Mouse (Mus musculus) hindbrain, embryonic 14.5 days (tissue): Measurements from ENCODE around the gene Ercc8. TPM values are rescaled to one million over a fixed set of nuclear protein-coding genes. Genes with fewer than 3 reads are reported as not detected.

ENCODE experiments used
- ATAC-seq: fragments of 200-750 bp; cut with Nextera tagmentation; 2 replicates; pipeline ENCODE4 v1.8.0; 2017; ENCODE audit warnings: moderate number of reproducible peaks, mild to moderate bottlenecking, moderate TSS enrichment, moderate library complexity; ENCODE audit not compliant: low FRiP score
- DNase-seq: peaks from one replicate; pipeline ENCODE4 v3.0.0-alpha.2; 2015; ENCODE audit warnings: low spot score
- H3K27ac ChIP-seq: fragments of 300-500 bp; sonication (generic); 2 replicates; pipeline ENCODE4 v1.5.1; 2014; ENCODE audit warnings: mild to moderate bottlenecking, moderate library complexity
- H3K27me3 ChIP-seq: fragments of 300-500 bp; sonication (generic); 2 replicates; pipeline ENCODE4 v1.6.1; 2014; ENCODE audit warnings: mild to moderate bottlenecking, low read length, mixed read lengths; ENCODE audit not compliant: control insufficient read depth, insufficient read depth
- H3K36me3 ChIP-seq: fragments of 300-500 bp; sonication (generic); replicated peaks from 2 replicates; pipeline ENCODE4 v1.6.1; 2014; ENCODE audit not compliant: control insufficient read depth, insufficient read depth
- H3K4me1 ChIP-seq: fragments of 300-500 bp; sonication (generic); replicated peaks from 2 replicates; pipeline ENCODE4 v1.6.1; 2014; ENCODE audit warnings: antibody characterized with exemption, low read length, mixed read lengths; ENCODE audit not compliant: control insufficient read depth, insufficient read depth
- H3K4me2 ChIP-seq: fragments of 300-500 bp; sonication (generic); replicated peaks from 2 replicates; pipeline ENCODE4 v1.6.1; 2014; ENCODE audit warnings: mild to moderate bottlenecking, moderate library complexity
- H3K4me3 ChIP-seq: fragments of 300-500 bp; sonication (generic); replicated peaks from 2 replicates; pipeline ENCODE4 v1.5.1; 2014; ENCODE audit warnings: mild to moderate bottlenecking, low read length
- H3K9ac ChIP-seq: fragments of 300-500 bp; sonication (generic); 2 replicates; pipeline ENCODE4 v1.6.1; 2014
- H3K9me3 ChIP-seq: fragments of 300-500 bp; sonication (generic); 2 replicates; pipeline ENCODE4 v1.6.1; 2016; ENCODE audit warnings: low read length; ENCODE audit not compliant: control insufficient read depth
- WGBS: fragments of 180-500 bp; shearing (Covaris S2); extraction: QIAGEN DNeasy Blood & Tissue Kit; methylation state at CpG from one replicate; pipeline ENCODE4 v1.1.7; 2014; 5-methylcytosine and 5-hydroxymethylcytosine counted together
- polyA plus RNA-seq: library from polyadenylated mRNA; unstranded; fragments of >200 nt; fragmentation: Nextera tagmentation; extraction: Ambion mirVana; gene quantifications from 2 replicates; pipeline ENCODE4 v1.2.1, GENCODE M21; 2014

Ercc8 gene
- polyA plus RNA-seq, 1 experiment from 2014 or later, result 30.8 TPM

DNA sequence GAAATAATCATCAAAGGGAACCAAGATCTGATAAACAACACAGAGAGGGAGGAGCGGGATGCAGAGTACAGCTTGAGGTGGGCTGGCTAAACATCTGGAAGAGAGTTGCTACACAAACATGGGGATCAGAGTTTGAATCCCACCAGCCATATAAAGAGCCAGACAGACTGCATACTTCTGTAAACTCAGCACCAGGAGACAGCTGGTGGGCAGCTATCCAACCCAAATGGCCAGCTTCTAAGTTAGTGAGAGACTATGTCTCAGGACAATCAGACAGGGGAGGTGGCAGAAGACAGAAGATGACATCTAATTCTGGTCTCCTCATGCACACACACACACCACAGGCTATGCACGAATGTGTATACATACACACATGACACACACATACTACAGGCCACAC is 32.3 kb upstream of the Ercc8 start:
- no peak for DNase-seq
- Histone ChIP-seq H3K36me3 (no peaks in the 10 kb centered on the region), H3K9me3 (no peaks in the 10 kb centered on the region), H3K27me3 (no peaks in the 10 kb centered on the region), H3K27ac (no peak overlapping the region), H3K4me3 (no peak overlapping the region), H3K9ac (no peak overlapping the region), H3K4me1 (peaks cover 11% of the 10 kb centered on the region), H3K4me2 (no peak overlapping the region)
- WGBS, result 94% methylated on average over 2 of the region's 2 CpGs
- ATAC-seq, result no peak

DNA sequence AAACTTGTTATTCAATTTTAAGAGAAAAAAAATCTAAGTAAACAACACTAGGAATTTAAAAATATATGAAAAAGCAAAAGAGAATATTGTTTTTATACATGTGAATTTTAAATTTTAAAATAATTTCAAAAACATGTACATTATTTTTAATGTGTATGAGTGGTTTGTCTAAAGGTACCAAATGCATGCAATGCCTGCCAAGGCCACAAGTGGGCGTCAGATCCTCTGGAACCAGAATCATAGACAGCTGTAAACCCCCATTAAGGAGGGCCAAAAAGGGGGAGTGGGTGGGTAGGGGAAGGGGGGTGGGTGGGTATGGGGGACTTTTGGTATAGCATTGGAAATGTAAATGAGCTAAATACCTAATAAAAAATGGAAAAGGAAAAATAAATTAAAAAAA is 31.4 kb upstream of the Ercc8 start:
- Histone ChIP-seq H3K4me3 (no peak overlapping the region), H3K9ac (no peak overlapping the region), H3K4me1 (peaks cover 11% of the 10 kb centered on the region), H3K27me3 (no peaks in the 10 kb centered on the region), H3K4me2 (no peak overlapping the region), H3K9me3 (no peaks in the 10 kb centered on the region), H3K27ac (no peak overlapping the region), H3K36me3 (no peaks in the 10 kb centered on the region)
- 8% methylated on average over 1 of the region's 1 CpGs for WGBS
- DNase-seq (peak; percentile 61), ATAC-seq (no peak)

DNA sequence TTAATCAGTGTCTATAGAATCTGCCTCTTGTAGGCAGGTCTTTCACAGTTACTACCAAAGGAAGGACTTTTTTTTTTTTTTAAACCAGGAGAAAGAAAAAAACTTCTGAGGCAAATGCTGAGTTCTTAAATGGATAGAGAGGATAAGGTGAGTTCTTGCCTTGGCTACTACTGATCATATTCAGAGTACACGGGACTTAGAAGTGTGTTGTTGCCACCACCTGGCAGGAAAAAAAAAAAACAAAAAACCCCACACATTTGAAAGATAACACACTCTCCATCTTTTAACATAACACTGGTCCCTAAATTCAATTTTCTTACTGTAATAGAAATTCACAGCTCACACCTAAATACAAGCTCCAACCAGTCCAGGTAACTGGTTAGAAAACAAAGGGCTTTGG is 30.6 kb upstream of the Ercc8 start:
- 78% methylated on average over 1 of the region's 1 CpGs for WGBS

DNA sequence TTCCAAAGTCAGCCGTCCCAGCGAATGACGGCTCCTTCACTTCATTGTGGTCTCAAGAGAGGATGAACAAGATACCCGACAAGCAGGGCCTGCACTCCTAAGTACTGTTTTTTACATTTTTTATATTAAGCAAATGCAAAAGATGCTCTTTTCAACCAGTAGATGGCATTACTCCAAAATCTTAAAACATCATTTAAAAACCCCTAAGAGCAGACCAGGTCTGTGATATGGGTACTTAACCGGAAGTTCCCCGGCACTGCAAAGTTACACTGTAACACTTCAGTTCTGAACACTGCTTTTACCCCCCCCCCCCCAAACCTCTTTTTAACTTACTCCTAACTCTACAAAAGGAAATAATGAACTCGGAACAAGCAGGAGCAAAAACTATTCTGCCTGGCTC is 29.5 kb upstream of the Ercc8 start:
- ATAC-seq (no peak), DNase-seq (no peak)
- Histone ChIP-seq H3K9me3 (no peaks in the 10 kb centered on the region), H3K4me1 (no peaks in the 10 kb centered on the region), H3K36me3 (no peaks in the 10 kb centered on the region), H3K27ac (no peak overlapping the region), H3K9ac (no peak overlapping the region), H3K4me2 (no peak overlapping the region), H3K4me3 (no peak overlapping the region), H3K27me3 (no peaks in the 10 kb centered on the region)
- 60% methylated on average over 7 of the region's 7 CpGs for WGBS

More for the DNA sequence above, 30.6 kb upstream of the Ercc8 start:
- DNase-seq, result no peak
- ATAC-seq, result no peak
- H3K9ac ChIP-seq, result no peak overlapping the region
- H3K4me1 ChIP-seq, result peaks cover 7% of the 10 kb centered on the region
- H3K9me3 ChIP-seq, result no peaks in the 10 kb centered on the region
- H3K36me3 ChIP-seq, result no peaks in the 10 kb centered on the region
- H3K27me3 ChIP-seq, result no peaks in the 10 kb centered on the region
- H3K4me2 ChIP-seq, result no peak overlapping the region
- no peak overlapping the region for H3K4me3 ChIP-seq
- H3K27ac ChIP-seq, result no peak overlapping the region

DNA sequence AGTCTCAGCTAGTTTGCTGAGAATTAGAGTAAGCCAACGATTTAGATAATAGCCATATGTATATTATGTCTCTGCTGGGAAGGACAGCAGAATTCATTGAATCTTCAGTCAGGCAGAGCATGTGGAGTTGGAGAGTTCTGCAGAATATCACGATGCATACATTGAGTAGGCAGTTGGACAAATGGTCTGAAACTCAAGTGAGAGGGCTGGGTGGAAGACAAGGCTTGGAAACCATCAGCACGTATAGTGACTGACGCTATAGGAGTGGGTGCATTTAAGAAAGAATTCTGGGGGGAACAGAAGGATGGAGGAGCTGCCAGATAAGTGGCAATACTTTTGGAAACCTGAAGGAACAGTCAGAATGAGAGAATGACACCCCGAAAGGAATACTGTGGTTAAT is 27.8 kb upstream of the Ercc8 start:
- ATAC-seq, result no peak
- Histone ChIP-seq H3K4me3 (no peak overlapping the region), H3K36me3 (no peaks in the 10 kb centered on the region), H3K9me3 (no peaks in the 10 kb centered on the region), H3K27me3 (no peaks in the 10 kb centered on the region), H3K4me2 (no peak overlapping the region), H3K4me1 (no peaks in the 10 kb centered on the region), H3K9ac (no peak overlapping the region), H3K27ac (no peak overlapping the region)
- 93% methylated on average over 5 of the region's 5 CpGs for whole genome bisulfite sequencing
- DNase-seq, result no peak

DNA sequence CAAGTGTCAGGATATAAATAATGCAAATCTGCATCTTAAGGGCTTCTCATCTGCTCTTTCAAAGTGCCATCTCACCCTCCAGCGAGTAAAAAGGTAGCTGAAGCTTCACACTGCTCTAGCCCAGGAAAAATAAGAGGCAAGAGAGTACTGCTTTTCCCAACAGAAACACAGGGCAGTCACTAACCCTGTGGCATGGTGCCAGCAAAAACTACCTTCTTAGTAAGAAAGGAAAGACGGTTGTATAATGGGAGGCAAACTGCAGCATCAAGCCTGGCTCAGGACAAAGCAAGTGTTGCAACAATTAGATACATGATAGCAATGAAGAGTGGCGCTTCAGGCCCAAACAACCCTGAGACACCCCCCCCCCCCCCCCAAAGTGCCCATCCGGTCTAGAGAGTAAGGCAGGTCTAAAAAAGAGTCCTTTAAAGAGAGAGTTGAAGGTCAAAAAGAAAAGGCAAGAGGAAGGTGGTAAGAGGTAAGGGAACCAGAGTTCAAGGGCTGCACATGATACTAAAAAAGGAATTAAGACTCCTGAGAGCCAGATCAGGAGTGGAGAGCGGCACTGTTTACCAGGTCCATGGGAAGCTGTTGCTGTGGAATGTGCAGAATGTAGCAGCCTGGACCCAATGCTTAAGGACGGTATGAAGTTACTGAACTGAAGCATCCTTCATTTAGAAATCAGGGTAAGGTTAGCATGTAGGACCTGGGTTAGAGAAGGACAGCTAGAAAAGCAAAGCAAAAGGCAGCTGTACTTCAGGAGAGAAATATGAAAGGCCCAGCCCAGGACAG is 26.3 kb upstream of the Ercc8 start:
- H3K4me2 ChIP-seq, result no peak overlapping the region
- H3K36me3 ChIP-seq, result no peaks in the 10 kb centered on the region
- no peak overlapping the region for H3K9ac ChIP-seq
- DNase-seq (no peak), ATAC-seq (no peak)
- WGBS, result 75% methylated on average over 6 of the region's 6 CpGs
- no peaks in the 10 kb centered on the region for H3K27me3 ChIP-seq
- no peak overlapping the region for H3K27ac ChIP-seq
- H3K4me3 ChIP-seq, result no peak overlapping the region
- no peaks in the 10 kb centered on the region for H3K9me3 ChIP-seq
- H3K4me1 ChIP-seq, result no peaks in the 10 kb centered on the region

DNA sequence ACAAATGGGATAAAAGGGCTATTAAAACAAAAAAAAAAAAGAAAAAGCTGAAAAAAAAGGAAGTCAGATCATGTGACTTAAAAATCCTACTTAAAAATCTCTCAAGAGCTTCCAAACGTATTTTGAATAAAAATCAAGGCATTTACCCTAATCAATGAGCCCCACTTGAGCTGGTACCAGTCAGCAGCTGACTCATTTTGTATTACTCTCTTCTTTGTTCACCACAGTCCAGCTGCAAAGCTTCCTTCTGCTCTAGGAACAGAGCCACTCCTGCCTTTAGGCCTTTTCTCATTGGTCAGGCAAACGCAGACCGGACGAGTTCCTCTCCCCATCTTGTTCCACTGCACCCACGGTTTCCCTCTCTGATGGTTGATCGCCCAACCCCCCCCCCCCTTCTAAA is 22.9 kb upstream of the Ercc8 start:
- Histone ChIP-seq H3K36me3 (no peaks in the 10 kb centered on the region), H3K4me2 (no peak overlapping the region), H3K27ac (no peak overlapping the region), H3K9ac (no peak overlapping the region), H3K4me1 (no peaks in the 10 kb centered on the region), H3K4me3 (no peak overlapping the region), H3K9me3 (no peaks in the 10 kb centered on the region), H3K27me3 (no peaks in the 10 kb centered on the region)
- WGBS, result 85% methylated on average over 6 of the region's 6 CpGs
- ATAC-seq, result no peak
- DNase-seq, result no peak

DNA sequence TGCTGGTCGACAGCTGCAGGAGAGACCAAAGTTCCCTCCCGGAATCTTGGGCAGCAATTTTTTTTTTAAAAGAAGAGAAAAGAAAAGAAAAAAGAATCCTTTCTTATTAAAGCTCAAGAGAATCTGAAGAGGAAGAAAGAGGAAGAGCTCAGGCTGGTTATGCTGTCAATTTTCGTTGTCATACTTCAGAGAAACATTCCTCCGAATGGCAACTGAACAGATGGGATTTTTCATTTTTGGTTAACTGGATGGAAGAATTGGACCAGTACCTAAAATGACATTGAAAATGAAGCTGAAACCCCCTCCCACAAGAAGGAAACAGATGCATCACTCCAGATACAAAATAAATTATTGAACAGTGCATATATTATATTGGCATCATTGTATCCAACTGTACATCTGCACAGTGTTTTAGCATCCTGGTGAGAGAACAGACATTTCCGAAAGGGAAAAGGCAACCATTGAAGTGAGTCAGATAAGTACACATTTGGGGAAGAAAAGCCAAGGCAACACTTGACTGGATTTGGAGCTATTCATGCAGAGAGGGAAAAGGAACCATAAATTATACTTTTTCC is 20.0 kb upstream of the Ercc8 start:
- H3K4me1 ChIP-seq, result no peaks in the 10 kb centered on the region
- no peak overlapping the region for H3K4me2 ChIP-seq
- H3K9me3 ChIP-seq, result no peaks in the 10 kb centered on the region
- H3K9ac ChIP-seq, result no peak overlapping the region
- ATAC-seq (no peak), DNase-seq (no peak)
- H3K27ac ChIP-seq, result no peak overlapping the region
- H3K4me3 ChIP-seq, result no peak overlapping the region
- no peaks in the 10 kb centered on the region for H3K27me3 ChIP-seq
- no peaks in the 10 kb centered on the region for H3K36me3 ChIP-seq
- 83% methylated on average over 5 of the region's 5 CpGs for WGBS

DNA sequence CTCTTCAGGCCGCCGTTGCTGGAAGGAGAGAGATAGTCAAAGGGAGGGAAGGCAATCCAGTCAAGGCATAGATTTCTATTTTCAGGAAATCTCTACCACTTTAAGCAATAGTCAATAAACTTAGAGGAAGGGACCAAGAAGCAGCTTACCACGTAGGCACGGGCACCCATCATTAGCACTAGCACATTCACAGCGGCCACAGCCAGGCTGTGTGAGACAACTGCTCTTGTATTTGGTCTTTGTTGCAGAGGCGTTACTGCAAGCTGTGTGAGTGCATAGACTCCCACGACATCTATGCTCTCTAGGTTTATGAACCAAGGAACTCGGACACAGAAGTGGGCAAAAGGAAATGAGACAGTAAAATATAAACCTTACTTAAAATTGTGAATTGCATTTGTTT is 14.4 kb upstream of the Ercc8 start:
- H3K4me1 ChIP-seq, result no peaks in the 10 kb centered on the region
- H3K27ac ChIP-seq, result no peak overlapping the region
- H3K9me3 ChIP-seq, result no peaks in the 10 kb centered on the region
- DNase-seq (no peak), ATAC-seq (no peak)
- no peak overlapping the region for H3K9ac ChIP-seq
- H3K4me3 ChIP-seq, result no peak overlapping the region
- no peak overlapping the region for H3K4me2 ChIP-seq
- H3K27me3 ChIP-seq, result no peaks in the 10 kb centered on the region
- WGBS, result 98% methylated on average over 8 of the region's 8 CpGs
- H3K36me3 ChIP-seq, result no peaks in the 10 kb centered on the region
